Mouse (Mus musculus): ENCODE measurements around the gene Il22ra1. TPM values are rescaled to one million over a fixed set of nuclear protein-coding genes. Genes with fewer than 3 reads are reported as not detected.

The Il22ra1 gene
- total RNA-seq, 4 experiments from 2014 or later, result not detected

DNA sequence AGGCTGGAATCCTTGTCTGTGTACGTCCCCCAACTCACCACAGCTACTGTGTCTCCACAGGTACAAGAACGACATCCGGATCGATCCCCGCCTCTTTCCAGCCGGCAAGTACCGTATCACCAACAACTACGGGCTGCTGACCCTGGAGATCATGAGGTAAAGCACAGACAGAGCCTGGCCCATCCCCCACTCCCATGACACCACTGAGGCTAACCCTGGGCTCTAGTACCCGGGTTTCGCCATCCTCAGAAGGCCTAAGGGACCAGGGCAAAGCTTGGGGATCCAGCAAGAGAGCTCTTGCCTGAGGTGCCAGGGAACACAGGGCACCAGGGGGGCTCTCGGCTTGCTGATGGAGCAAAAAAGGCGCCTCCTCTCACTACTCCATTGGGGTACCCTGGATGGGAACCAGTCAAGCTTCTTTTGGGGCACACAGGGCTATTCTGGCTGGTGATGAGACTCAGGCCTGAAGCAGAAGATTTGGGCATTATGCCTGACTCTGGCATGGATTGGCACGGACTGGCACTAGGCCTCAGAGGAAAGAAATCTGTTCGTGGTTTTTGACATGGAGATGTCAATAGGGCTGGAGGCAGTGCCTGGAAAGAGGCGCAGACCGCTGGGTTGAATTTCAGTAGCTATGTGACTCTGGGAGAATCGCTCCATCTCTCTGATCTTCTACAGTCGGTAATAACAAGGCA lies 42.8 kb downstream of the Il22ra1 start:
- DNase-seq (ENCODE audit: low spot score in 2 of 2), result no peak

- DNase-seq (ENCODE audit: low spot score in 2 of 2), result no peak
Observed at GRCm38 (mm10) chr4:135771592-135771991, 43.6 kb downstream of the Il22ra1 start.

DNA sequence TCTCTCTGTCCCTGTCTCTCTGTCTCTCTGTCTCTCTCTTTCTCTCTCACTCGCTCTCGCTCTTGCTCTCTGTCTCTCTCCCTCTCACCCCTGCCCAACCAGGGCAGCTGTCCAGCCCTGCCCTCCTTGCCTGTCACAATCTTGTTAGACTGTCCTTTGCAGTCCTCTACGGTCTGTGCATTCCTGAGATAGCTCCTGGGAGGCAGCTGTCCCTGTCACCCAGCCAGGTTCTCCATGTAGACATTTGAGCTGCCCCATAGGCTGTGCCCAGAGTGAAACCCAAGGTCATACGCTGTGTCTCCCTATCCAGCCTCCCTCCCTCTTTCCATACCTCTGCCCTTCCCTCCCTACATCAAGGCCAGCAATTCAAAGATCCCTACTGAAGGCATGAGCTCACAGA lies 44.7 kb downstream of the Il22ra1 start:
- DNase-seq (ENCODE audit: low spot score in 2 of 2), result peak; percentile 63 to 82

DNA sequence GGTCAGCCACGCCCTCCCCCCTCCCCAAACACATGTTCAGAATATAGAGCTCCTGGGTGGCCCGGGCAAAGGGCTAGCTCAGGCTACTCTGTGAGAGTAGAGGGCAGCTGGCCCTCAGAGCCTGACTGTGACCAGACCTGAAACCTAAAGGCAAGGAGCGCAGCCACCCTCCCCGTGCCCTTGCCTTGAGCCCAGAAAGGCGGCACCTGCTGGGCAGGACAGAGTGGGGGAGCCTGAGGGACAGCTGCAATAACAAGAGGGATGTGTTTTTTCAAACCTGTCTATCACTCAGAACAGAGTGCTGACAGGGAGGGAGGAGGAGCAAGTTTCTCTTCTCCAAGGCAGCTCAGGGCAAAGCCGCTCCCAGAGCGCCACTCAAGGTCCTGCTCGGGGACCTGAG lies 46.5 kb downstream of the Il22ra1 start:
- no peak for DNase-seq (ENCODE audit: low spot score in 2 of 2)

- no peak for DNase-seq (ENCODE audit: low spot score in 2 of 2)
Observed at GRCm38 (mm10) chr4:135776850-135777249, 48.9 kb downstream of the Il22ra1 start.

DNA sequence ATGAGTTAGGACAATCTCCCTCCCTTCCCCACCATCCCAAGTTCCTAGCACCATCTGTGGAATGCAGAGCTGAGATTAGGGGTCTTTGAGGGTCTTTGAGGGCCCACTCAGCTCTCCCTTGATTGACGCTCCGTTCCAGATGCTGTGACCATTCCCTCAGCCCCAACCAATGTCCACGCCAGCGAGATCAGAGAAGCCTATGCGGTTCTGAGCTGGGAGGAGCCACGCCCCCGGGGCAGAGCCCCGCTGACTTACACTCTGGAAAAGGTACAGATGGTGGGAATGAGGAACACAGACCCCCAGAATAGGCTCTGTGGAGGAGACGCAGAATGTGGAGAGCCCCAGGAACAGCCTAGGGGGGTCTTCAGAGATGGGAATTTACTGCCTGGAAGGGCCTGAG lies 51.7 kb downstream of the Il22ra1 start:
- no peak for DNase-seq (ENCODE audit: low spot score in 2 of 2)

- no peak for DNase-seq (ENCODE audit: low spot score in 2 of 2)
Observed at GRCm38 (mm10) chr4:135780255-135780654, 52.3 kb downstream of the Il22ra1 start.

GRCm38 (mm10) chr4:135781304-135781703 lies 53.3 kb downstream of the Il22ra1 start:
- no peak for DNase-seq (ENCODE audit: low spot score in 2 of 2)

DNA sequence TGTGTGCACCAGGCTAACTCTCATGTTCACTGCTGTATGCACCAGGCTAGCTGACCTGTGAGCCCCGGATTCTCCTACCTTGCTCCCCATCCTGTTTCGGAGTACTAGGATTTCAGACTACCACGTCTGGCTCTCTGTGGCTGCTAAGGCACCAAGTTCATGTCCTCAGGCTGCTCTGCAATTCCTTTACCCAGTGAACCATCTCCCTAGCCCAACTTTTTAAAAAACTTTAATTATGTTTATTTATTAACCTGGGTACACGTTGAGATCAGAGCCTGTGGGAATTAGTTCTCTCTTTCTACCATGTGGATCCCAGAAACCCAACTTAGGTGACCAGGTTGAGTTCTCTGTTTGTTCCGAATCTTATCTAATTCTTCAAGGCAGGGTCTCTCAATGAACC lies 58.6 kb downstream of the Il22ra1 start:
- no peak for DNase-seq (ENCODE audit: low spot score in 2 of 2)

GRCm38 (mm10) chr4:135787271-135787670 lies 59.3 kb downstream of the Il22ra1 start:
- no peak for DNase-seq (ENCODE audit: low spot score in 2 of 2)

GRCm38 (mm10) chr4:135789135-135789534 lies 61.2 kb downstream of the Il22ra1 start:
- no peak for DNase-seq (ENCODE audit: low spot score in 2 of 2)

DNA sequence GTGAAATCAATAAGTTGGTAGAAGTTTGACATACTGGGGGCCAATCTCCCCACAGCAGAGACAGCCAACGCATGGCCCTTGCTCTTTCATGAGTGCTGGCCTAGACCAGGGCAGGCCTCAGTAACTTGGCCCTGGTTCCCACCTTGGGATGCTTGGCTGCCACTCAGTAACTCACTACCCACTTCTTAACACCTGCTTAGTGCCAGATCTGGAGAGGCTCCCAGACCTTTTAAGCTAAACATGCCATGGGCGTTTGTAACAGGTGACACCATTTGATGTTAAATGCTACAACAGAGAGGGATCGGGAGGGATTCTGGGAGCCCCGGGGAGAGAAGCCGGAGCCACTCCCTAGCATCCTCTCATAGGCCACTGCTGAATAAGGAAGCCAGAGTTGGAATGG lies 64.8 kb downstream of the Il22ra1 start:
- DNase-seq (ENCODE audit: low spot score in 2 of 2), result no peak

GRCm38 (mm10) chr4:135797931-135798330 lies 70.0 kb downstream of the Il22ra1 start:
- DNase-seq (ENCODE audit: low spot score in 2 of 2), result peak in 1 of 2 experiments; percentile 27

DNA sequence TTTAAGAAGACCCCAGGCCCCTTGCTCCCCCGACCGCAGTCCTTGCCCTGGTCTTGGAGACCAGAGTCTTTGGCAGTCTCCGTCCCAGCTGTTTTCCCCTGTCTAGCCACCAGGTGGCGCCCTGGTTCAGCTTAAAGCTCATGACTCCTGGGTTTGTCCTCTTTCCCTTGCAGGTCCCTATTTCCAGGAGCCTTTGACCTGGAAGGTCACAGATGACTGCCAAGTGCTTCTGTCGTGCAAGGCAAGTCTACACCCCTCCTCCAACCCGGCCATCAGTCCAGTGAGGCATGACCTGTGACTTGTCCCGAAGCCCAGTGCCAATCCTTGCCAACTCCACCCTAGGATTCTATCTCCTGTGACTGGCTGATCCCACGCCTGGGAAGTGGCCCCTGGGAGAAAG lies 73.6 kb downstream of the Il22ra1 start:
- DNase-seq (ENCODE audit: low spot score in 2 of 2), result peak; percentile 87 to 88

Other genes with a start within 250 kb of the Il22ra1 start
- gene Stpg1, start 233.4 kb upstream of the Il22ra1 start, total RNA-seq (2022), result not detected
- 10 to 100 TPM; 15.2 to 22.0 (median 17.5) TPM for gene Nipal3, start 233.1 kb upstream of the Il22ra1 start, total RNA-seq (2022)
- gene Grhl3, start 154.5 kb upstream of the Il22ra1 start, total RNA-seq (2022), result under 1 TPM in 2 of 4 experiments, not detected in 2; 0.15 to 0.16 TPM
- gene Ifnlr1, start 41.9 kb upstream of the Il22ra1 start, total RNA-seq (2022), result under 1 TPM; 0.13 to 0.38 (median 0.28) TPM
- gene Myom3, start 31.5 kb downstream of the Il22ra1 start, total RNA-seq (2022), result 10 to 100 TPM; 40.8 to 54.5 (median 43.3) TPM
- 10 to 100 TPM; 14.3 to 27.1 (median 22.0) TPM for gene Srsf10, start 127.6 kb downstream of the Il22ra1 start, total RNA-seq (2022)
- gene Pnrc2, start 145.7 kb downstream of the Il22ra1 start, total RNA-seq (2022), result 10 to 100 TPM; 30.2 to 36.3 (median 32.7) TPM
- under 1 TPM in 3 of 4 experiments, not detected in 1; 0.05 to 0.11 (median 0.07) TPM for gene Cnr2, start 167.2 kb downstream of the Il22ra1 start, total RNA-seq (2022)
- 10 to 100 TPM; 14.8 to 28.3 (median 23.6) TPM for gene Fuca1, start 192.6 kb downstream of the Il22ra1 start, total RNA-seq (2022)
- 10 to 100 TPM; 39.8 to 44.0 (median 42.0) TPM for gene Hmgcl, start 218.3 kb downstream of the Il22ra1 start, total RNA-seq (2022)
- gene Gale, start 235.6 kb downstream of the Il22ra1 start, total RNA-seq (2022), result 1 to 10 TPM in 1 of 4 experiments, under 1 TPM in 2, not detected in 1; 0.40 to 1.3 (median 0.72) TPM
- 10 to 100 TPM; 27.0 to 33.7 (median 30.8) TPM for gene Lypla2, start 244.5 kb downstream of the Il22ra1 start, total RNA-seq (2022)